Mouse (Mus musculus): Measurements from ENCODE around the gene Fcer2a. TPM values are rescaled to one million over a fixed set of nuclear protein-coding genes. Genes with fewer than 3 reads are reported as not detected.

Fcer2a gene
- polyA plus RNA-seq, 2 experiments: 0.19 to 0.25 TPM

DNA sequence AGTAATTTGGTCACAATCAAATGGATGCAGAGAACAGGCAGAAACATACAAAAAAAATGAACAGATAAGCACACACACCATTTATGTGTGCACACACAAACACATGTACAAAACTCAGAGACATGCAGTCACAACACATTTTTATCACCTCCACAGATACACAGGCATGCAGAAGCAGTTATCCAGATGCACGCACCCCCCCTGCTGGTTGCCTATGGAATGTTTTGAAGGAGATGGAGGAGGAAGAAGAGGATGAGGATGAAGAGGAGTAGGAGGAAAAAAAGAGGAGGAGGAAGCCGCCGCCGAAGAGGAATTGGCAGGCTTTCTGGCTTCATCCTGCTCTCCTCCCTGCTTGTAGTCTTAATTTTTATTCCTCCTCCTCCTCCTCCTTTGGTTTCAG lies 11.7 kb upstream of the Fcer2a start:
- no peaks in the 10 kb centered on the region for H3K4me1 ChIP-seq (ENCODE audit: control insufficient read depth, insufficient read depth, low read length)

DNA sequence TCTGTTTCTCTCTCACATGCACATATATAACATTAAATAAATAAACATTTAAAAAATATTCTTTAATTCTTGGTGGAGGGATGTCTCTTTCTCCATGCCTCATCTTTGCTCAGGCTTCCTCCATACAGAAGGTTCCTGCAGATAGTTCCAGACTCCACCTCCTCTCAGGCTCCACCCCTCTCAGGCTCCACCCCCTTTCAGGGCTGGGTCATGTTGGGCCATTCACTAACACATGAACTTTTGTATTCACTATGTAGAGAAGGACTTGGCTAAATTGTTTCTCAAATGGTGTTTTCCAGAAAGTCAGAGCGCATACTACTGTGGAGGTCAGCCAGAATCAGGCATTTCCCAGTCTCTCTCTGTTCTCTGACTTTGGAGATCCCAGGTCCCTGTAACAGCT lies 7.5 kb upstream of the Fcer2a start:
- Histone ChIP-seq H3K27me3 (ENCODE audit: control insufficient read depth, insufficient read depth, low read length) (no peaks in the 10 kb centered on the region), H3K9ac (ENCODE audit: low read depth, low read length, severe bottlenecking) (no peak overlapping the region), H3K4me3 (replicated peaks; ENCODE audit: low read length) (no peak overlapping the region), H3K27ac (replicated peaks; ENCODE audit: low read depth, low read length) (no peak overlapping the region), H3K4me1 (ENCODE audit: control insufficient read depth, insufficient read depth, low read length) (no peaks in the 10 kb centered on the region), H3K9me3 (ENCODE audit: control insufficient read depth, low read length) (no peaks in the 10 kb centered on the region), H3K36me3 (ENCODE audit: control insufficient read depth, insufficient read depth, low read length) (no peaks in the 10 kb centered on the region), H3K4me2 (replicated peaks; ENCODE audit: low read depth, low read length, severe bottlenecking) (no peak overlapping the region)
- WGBS: 92% methylated on average over 1 of the region's 1 CpGs
- ATAC-seq (ENCODE audit: low FRiP score, low read depth): no peak
- no peak for DNase-seq (ENCODE audit: low spot score)
- TF ChIP-seq POLR2A (IDR thresholded peaks at IDR 0.05; ENCODE audit: borderline replicate concordance, extremely low read depth, insufficient read depth, insufficient read length): no peak

More for the DNA sequence above, 11.7 kb upstream of the Fcer2a start:
- Histone ChIP-seq H3K9me3 (ENCODE audit: control insufficient read depth, low read length) (no peaks in the 10 kb centered on the region), H3K27me3 (ENCODE audit: control insufficient read depth, insufficient read depth, low read length) (no peaks in the 10 kb centered on the region), H3K4me3 (replicated peaks; ENCODE audit: low read length) (no peak overlapping the region), H3K9ac (ENCODE audit: low read depth, low read length, severe bottlenecking) (no peak overlapping the region), H3K4me2 (replicated peaks; ENCODE audit: low read depth, low read length, severe bottlenecking) (no peak overlapping the region), H3K36me3 (ENCODE audit: control insufficient read depth, insufficient read depth, low read length) (no peaks in the 10 kb centered on the region), H3K27ac (replicated peaks; ENCODE audit: low read depth, low read length) (no peak overlapping the region)
- DNase-seq (ENCODE audit: low spot score) (no peak), ATAC-seq (ENCODE audit: low FRiP score, low read depth) (no peak)
- no peak for TF ChIP-seq POLR2A (IDR thresholded peaks at IDR 0.05; ENCODE audit: borderline replicate concordance, extremely low read depth, insufficient read depth, insufficient read length)
- 68% methylated on average over 4 of the region's 4 CpGs for WGBS

DNA sequence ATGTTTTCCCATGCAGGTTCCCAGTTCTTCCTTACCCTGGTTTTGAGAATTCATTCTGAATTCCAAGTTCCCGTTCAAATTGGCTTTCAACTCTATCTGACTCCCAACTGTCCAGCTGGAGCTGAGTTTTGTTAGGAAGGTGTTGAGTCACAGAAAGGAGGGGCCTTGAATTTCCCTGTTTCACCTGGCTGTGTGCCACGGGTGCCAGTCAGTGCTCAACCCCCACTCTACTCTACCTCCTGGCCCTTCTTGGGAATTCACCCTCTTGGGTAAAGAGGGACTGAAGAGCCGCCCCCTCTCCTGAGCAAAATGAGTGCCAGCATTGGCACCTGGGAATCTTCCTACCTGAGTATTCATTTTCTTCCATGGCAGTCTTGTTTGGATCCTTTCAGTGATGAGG lies 3.2 kb downstream of the Fcer2a start:
- ATAC-seq (ENCODE audit: low FRiP score, low read depth) (no peak), DNase-seq (ENCODE audit: low spot score) (no peak)
- Histone ChIP-seq H3K4me1 (ENCODE audit: control insufficient read depth, insufficient read depth, low read length) (no peaks in the 10 kb centered on the region), H3K9ac (ENCODE audit: low read depth, low read length, severe bottlenecking) (no peak overlapping the region), H3K36me3 (ENCODE audit: control insufficient read depth, insufficient read depth, low read length) (no peaks in the 10 kb centered on the region), H3K9me3 (ENCODE audit: control insufficient read depth, low read length) (no peaks in the 10 kb centered on the region), H3K4me2 (replicated peaks; ENCODE audit: low read depth, low read length, severe bottlenecking) (no peak overlapping the region), H3K27me3 (ENCODE audit: control insufficient read depth, insufficient read depth, low read length) (no peaks in the 10 kb centered on the region), H3K4me3 (replicated peaks; ENCODE audit: low read length) (no peak overlapping the region), H3K27ac (replicated peaks; ENCODE audit: low read depth, low read length) (no peak overlapping the region)
- no peak for TF ChIP-seq POLR2A (IDR thresholded peaks at IDR 0.05; ENCODE audit: borderline replicate concordance, extremely low read depth, insufficient read depth, insufficient read length)
- WGBS: 78% methylated on average over 3 of the region's 3 CpGs

DNA sequence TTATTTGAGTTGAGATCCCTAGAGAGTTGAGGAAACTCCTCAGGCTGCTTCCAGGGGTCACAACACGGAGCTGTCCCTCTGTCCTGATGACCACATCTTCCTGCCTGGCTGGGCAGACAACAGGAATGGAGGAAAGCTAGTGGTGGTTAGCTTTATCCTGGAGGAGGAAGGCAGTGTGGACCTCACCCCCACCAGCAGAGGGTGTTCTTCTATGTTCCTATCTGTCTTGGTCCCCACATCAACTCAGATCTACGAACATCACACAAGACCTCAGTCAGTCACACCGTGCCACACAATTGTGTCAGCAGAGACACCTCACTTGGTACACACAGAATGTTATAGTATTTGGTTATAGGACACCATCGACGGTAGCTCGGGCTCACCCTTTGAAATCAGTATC lies 6.4 kb downstream of the Fcer2a start:
- H3K27ac ChIP-seq (replicated peaks; ENCODE audit: low read depth, low read length): no peak overlapping the region
- DNase-seq (ENCODE audit: low spot score) (no peak), ATAC-seq (ENCODE audit: low FRiP score, low read depth) (no peak)
- 83% methylated on average over 6 of the region's 6 CpGs for WGBS
- H3K4me1 ChIP-seq (ENCODE audit: control insufficient read depth, insufficient read depth, low read length): no peaks in the 10 kb centered on the region
- H3K36me3 ChIP-seq (ENCODE audit: control insufficient read depth, insufficient read depth, low read length): peaks cover 4% of the 10 kb centered on the region; the same call in 1 of the 2 replicates
- no peak overlapping the region for H3K4me2 ChIP-seq (replicated peaks; ENCODE audit: low read depth, low read length, severe bottlenecking)
- no peaks in the 10 kb centered on the region for H3K9me3 ChIP-seq (ENCODE audit: control insufficient read depth, low read length)
- H3K27me3 ChIP-seq (ENCODE audit: control insufficient read depth, insufficient read depth, low read length): no peaks in the 10 kb centered on the region
- no peak for TF ChIP-seq POLR2A (IDR thresholded peaks at IDR 0.05; ENCODE audit: borderline replicate concordance, extremely low read depth, insufficient read depth, insufficient read length)
- H3K4me3 ChIP-seq (replicated peaks; ENCODE audit: low read length): no peak overlapping the region
- no peak overlapping the region for H3K9ac ChIP-seq (ENCODE audit: low read depth, low read length, severe bottlenecking)

DNA sequence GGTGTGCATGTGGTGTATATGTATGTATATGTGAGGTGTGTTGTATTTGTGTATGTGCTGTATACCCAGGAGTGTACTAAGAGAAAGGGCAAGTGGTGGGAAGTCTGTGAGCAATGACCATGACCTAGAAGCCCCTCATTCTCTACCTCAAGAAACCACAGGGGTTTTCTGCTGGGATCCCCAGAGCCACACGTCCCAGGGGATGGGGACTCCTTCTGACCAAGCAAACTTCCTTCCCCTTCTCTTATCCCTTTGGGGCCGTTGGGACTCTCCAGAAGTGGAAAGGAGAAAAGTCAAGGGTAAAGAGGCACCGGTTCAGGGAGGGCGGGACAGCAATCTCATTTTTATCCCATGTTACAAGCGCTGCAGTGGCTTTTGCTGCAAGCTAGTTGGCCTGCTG lies 8.6 kb downstream of the Fcer2a start:
- Histone ChIP-seq H3K9ac (ENCODE audit: low read depth, low read length, severe bottlenecking) (no peak overlapping the region), H3K4me2 (replicated peaks; ENCODE audit: low read depth, low read length, severe bottlenecking) (no peak overlapping the region), H3K27me3 (ENCODE audit: control insufficient read depth, insufficient read depth, low read length) (no peaks in the 10 kb centered on the region), H3K9me3 (ENCODE audit: control insufficient read depth, low read length) (no peaks in the 10 kb centered on the region), H3K36me3 (ENCODE audit: control insufficient read depth, insufficient read depth, low read length) (peaks cover 18% of the 10 kb centered on the region), H3K27ac (replicated peaks; ENCODE audit: low read depth, low read length) (no peak overlapping the region), H3K4me3 (replicated peaks; ENCODE audit: low read length) (no peak overlapping the region), H3K4me1 (ENCODE audit: control insufficient read depth, insufficient read depth, low read length) (no peaks in the 10 kb centered on the region)
- 73% methylated on average over 5 of the region's 5 CpGs for WGBS
- DNase-seq (ENCODE audit: low spot score): no peak
- TF ChIP-seq POLR2A (IDR thresholded peaks at IDR 0.05; ENCODE audit: borderline replicate concordance, extremely low read depth, insufficient read depth, insufficient read length): no peak
- no peak for ATAC-seq (ENCODE audit: low FRiP score, low read depth)

DNA sequence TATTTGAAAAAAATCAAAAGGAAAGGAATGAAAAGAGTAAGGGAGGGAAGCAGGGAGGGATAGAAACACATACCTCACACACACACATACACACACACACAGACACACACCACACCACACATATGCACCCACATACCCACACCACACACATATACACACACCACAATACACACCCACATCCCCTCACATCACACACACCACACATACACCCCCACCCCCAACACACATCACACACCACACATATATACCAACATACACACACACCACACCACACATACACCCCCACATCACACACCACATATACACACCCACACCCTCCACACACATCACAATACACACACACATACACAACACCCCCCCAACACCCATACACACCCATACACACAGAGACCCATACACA lies 9.4 kb downstream of the Fcer2a start:
- no peak for TF ChIP-seq POLR2A (IDR thresholded peaks at IDR 0.05; ENCODE audit: borderline replicate concordance, extremely low read depth, insufficient read depth, insufficient read length)
- no peak for ATAC-seq (ENCODE audit: low FRiP score, low read depth)
- no peaks in the 10 kb centered on the region for H3K4me1 ChIP-seq (ENCODE audit: control insufficient read depth, insufficient read depth, low read length)

More for the DNA sequence above, 9.4 kb downstream of the Fcer2a start:
- Histone ChIP-seq H3K36me3 (ENCODE audit: control insufficient read depth, insufficient read depth, low read length) (peaks cover 27% of the 10 kb centered on the region), H3K9me3 (ENCODE audit: control insufficient read depth, low read length) (no peaks in the 10 kb centered on the region), H3K4me3 (replicated peaks; ENCODE audit: low read length) (no peak overlapping the region), H3K27ac (replicated peaks; ENCODE audit: low read depth, low read length) (no peak overlapping the region), H3K9ac (ENCODE audit: low read depth, low read length, severe bottlenecking) (no peak overlapping the region), H3K27me3 (ENCODE audit: control insufficient read depth, insufficient read depth, low read length) (no peaks in the 10 kb centered on the region), H3K4me2 (replicated peaks; ENCODE audit: low read depth, low read length, severe bottlenecking) (no peak overlapping the region)
- no peak for DNase-seq (ENCODE audit: low spot score)
